Mouse (Mus musculus) stomach, embryonic 14.5 days (tissue): ENCODE data around the gene Galnt13. TPM values are rescaled to one million over a fixed set of nuclear protein-coding genes. Genes with fewer than 3 reads are reported as not detected.

Experiments used
- ATAC-seq: fragments of 200-750 bp; cut with Nextera tagmentation; 2 replicates; pipeline ENCODE4 v1.8.0; 2017; ENCODE audit warnings: low read depth, moderate TSS enrichment; ENCODE audit not compliant: insufficient number of reproducible peaks, insufficient read depth, low FRiP score
- H3K27ac ChIP-seq: fragments of 300-500 bp; sonication (generic); 2 replicates; pipeline ENCODE4 v1.5.1; 2014; ENCODE audit warnings: mild to moderate bottlenecking, low read length, moderate library complexity, mixed read lengths
- H3K27me3 ChIP-seq: fragments of 300-500 bp; sonication (generic); 2 replicates; pipeline ENCODE4 v1.6.1; 2014; ENCODE audit warnings: low read length, control low read depth, mixed read lengths; ENCODE audit not compliant: control insufficient read depth, insufficient read depth
- H3K36me3 ChIP-seq: fragments of 300-500 bp; sonication (generic); 2 replicates; pipeline ENCODE4 v1.6.1; 2014; ENCODE audit warnings: mild to moderate bottlenecking, control low read depth, low read length, moderate library complexity, mixed read lengths; ENCODE audit not compliant: control insufficient read depth, insufficient read depth
- H3K4me1 ChIP-seq: fragments of 300-500 bp; sonication (generic); 2 replicates; pipeline ENCODE4 v1.6.1; 2014; ENCODE audit warnings: low read length, control low read depth, mixed read lengths; ENCODE audit not compliant: control insufficient read depth, insufficient read depth
- H3K4me2 ChIP-seq: fragments of 300-500 bp; sonication (generic); replicated peaks from 2 replicates; pipeline ENCODE4 v1.6.1; 2014; ENCODE audit warnings: low read depth, low read length, control low read depth
- H3K4me3 ChIP-seq: fragments of 300-500 bp; sonication (generic); 2 replicates; pipeline ENCODE4 v1.5.1; 2014; ENCODE audit warnings: low read depth, low read length, control low read depth
- H3K9ac ChIP-seq: fragments of 300-500 bp; sonication (generic); replicated peaks from 2 replicates; pipeline ENCODE4 v1.6.1; 2014; ENCODE audit warnings: low read depth, mild to moderate bottlenecking, control low read depth, low read length, moderate library complexity, mixed read lengths
- H3K9me3 ChIP-seq: fragments of 300-500 bp; sonication (generic); 2 replicates; pipeline ENCODE4 v1.6.1; 2016; ENCODE audit warnings: low read depth, low read length, control low read depth; ENCODE audit not compliant: control insufficient read depth
- WGBS: fragments of 180-500 bp; shearing (Covaris S2); extraction: QIAGEN DNeasy Blood & Tissue Kit; methylation state at CpG from one replicate; pipeline ENCODE4 v1.1.7; 2014; 5-methylcytosine and 5-hydroxymethylcytosine counted together
- polyA plus RNA-seq: library from polyadenylated mRNA; unstranded; fragments of >200 nt; fragmentation: Nextera tagmentation; extraction: Ambion mirVana; gene quantifications from 2 replicates; pipeline ENCODE4 v1.2.1, GENCODE M21; 2014

Galnt13 gene
- polyA plus RNA-seq, 1 experiment from 2014 or later: 0.42 TPM

- Histone ChIP-seq H3K4me3 (no peak overlapping the region), H3K9ac (no peak overlapping the region), H3K4me2 (no peak overlapping the region), H3K9me3 (no peaks in the 10 kb centered on the region), H3K4me1 (no peaks in the 10 kb centered on the region), H3K27me3 (no peaks in the 10 kb centered on the region), H3K36me3 (no peaks in the 10 kb centered on the region), H3K27ac (no peak overlapping the region)
- 81% methylated on average over 2 of the region's 2 CpGs for WGBS
- ATAC-seq: no peak
These were observed 377.6 kb downstream of the Galnt13 start for GRCm38 (mm10) chr2:54813670-54814256.

- WGBS: 26% methylated on average over 1 of the region's 1 CpGs
These were observed 405.1 kb downstream of the Galnt13 start for GRCm38 (mm10) chr2:54841245-54841644.

GRCm38 (mm10) chr2:54906282-54907060 is 470.4 kb downstream of the Galnt13 start:
- Histone ChIP-seq H3K36me3 (no peaks in the 10 kb centered on the region), H3K9ac (no peak overlapping the region), H3K4me3 (no peak overlapping the region), H3K4me1 (no peaks in the 10 kb centered on the region), H3K27me3 (no peaks in the 10 kb centered on the region), H3K9me3 (no peaks in the 10 kb centered on the region), H3K27ac (no peak overlapping the region), H3K4me2 (no peak overlapping the region)
- 86% methylated on average over 7 of the region's 7 CpGs for WGBS
- no peak for ATAC-seq

More at GRCm38 (mm10) chr2:54841245-54841644, 405.1 kb downstream of the Galnt13 start:
- Histone ChIP-seq H3K9me3 (no peaks in the 10 kb centered on the region), H3K4me1 (no peaks in the 10 kb centered on the region), H3K4me2 (no peak overlapping the region), H3K36me3 (no peaks in the 10 kb centered on the region), H3K4me3 (no peak overlapping the region), H3K9ac (no peak overlapping the region), H3K27ac (no peak overlapping the region), H3K27me3 (no peaks in the 10 kb centered on the region)
- no peak for ATAC-seq

GRCm38 (mm10) chr2:54915088-54915670 is 479.1 kb downstream of the Galnt13 start:
- no peak overlapping the region for H3K4me2 ChIP-seq
- H3K36me3 ChIP-seq: no peaks in the 10 kb centered on the region
- WGBS: 74% methylated on average over 1 of the region's 1 CpGs
- H3K27me3 ChIP-seq: no peaks in the 10 kb centered on the region
- H3K4me3 ChIP-seq: no peak overlapping the region
- H3K9ac ChIP-seq: no peak overlapping the region
- no peaks in the 10 kb centered on the region for H3K4me1 ChIP-seq
- H3K27ac ChIP-seq: no peak overlapping the region
- no peaks in the 10 kb centered on the region for H3K9me3 ChIP-seq
- ATAC-seq: no peak

GRCm38 (mm10) chr2:54936369-54936768 is 500.3 kb downstream of the Galnt13 start:
- no peak overlapping the region for H3K27ac ChIP-seq
- no peak for ATAC-seq
- H3K27me3 ChIP-seq: no peaks in the 10 kb centered on the region
- WGBS: 86% methylated on average over 3 of the region's 3 CpGs
- no peaks in the 10 kb centered on the region for H3K4me1 ChIP-seq
- no peak overlapping the region for H3K4me2 ChIP-seq
- H3K4me3 ChIP-seq: no peak overlapping the region
- H3K9ac ChIP-seq: no peak overlapping the region
- H3K36me3 ChIP-seq: no peaks in the 10 kb centered on the region
- H3K9me3 ChIP-seq: no peaks in the 10 kb centered on the region

GRCm38 (mm10) chr2:54937306-54937705 is 501.2 kb downstream of the Galnt13 start:
- Histone ChIP-seq H3K27ac (no peak overlapping the region), H3K4me3 (no peak overlapping the region), H3K9ac (no peak overlapping the region), H3K9me3 (no peaks in the 10 kb centered on the region), H3K4me2 (no peak overlapping the region), H3K36me3 (no peaks in the 10 kb centered on the region), H3K27me3 (no peaks in the 10 kb centered on the region), H3K4me1 (no peaks in the 10 kb centered on the region)
- ATAC-seq: no peak

- ATAC-seq: no peak
- Histone ChIP-seq H3K9me3 (no peaks in the 10 kb centered on the region), H3K4me1 (no peaks in the 10 kb centered on the region), H3K36me3 (no peaks in the 10 kb centered on the region), H3K4me2 (no peak overlapping the region), H3K27ac (no peak overlapping the region), H3K4me3 (no peak overlapping the region), H3K9ac (no peak overlapping the region), H3K27me3 (no peaks in the 10 kb centered on the region)
These were observed 502.0 kb downstream of the Galnt13 start for GRCm38 (mm10) chr2:54938075-54938474.

GRCm38 (mm10) chr2:54943386-54943785 is 507.3 kb downstream of the Galnt13 start:
- H3K9ac ChIP-seq: no peak overlapping the region
- no peaks in the 10 kb centered on the region for H3K36me3 ChIP-seq
- no peaks in the 10 kb centered on the region for H3K9me3 ChIP-seq
- no peak for ATAC-seq
- no peak overlapping the region for H3K27ac ChIP-seq
- H3K4me2 ChIP-seq: no peak overlapping the region
- H3K27me3 ChIP-seq: no peaks in the 10 kb centered on the region
- no peak overlapping the region for H3K4me3 ChIP-seq
- H3K4me1 ChIP-seq: no peaks in the 10 kb centered on the region
- WGBS: 74% methylated on average over 1 of the region's 1 CpGs
